Mouse (Mus musculus): ENCODE results near the gene Opn4.

Gene Opn4

DNA sequence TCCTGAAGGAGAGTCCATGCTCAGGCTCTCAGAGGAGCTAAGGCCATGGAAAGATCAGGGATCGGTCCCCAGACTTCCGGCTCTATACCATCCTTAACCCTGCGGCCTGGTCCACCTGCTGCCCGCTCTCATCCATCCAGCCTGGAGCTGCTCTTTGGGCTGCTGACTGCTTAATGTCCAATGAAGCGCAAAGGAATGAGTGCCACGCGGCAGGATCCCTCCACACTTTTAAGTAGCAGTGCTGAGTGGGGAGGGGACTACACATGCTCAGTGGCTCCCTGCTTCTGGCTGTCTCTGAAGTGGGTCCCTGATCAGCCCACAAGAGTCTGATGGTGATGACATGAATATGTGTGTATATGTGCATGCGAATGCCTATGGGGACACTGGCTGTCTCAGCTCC lies at the start of gene Opn4:
Opn4 (minus strand) TSS at position 202 of the 400 bp plus-strand sequence.
- no peak for DNase-seq (ENCODE audit: low read depth in 1 of 2, low spot score in 2 of 2)

DNA sequence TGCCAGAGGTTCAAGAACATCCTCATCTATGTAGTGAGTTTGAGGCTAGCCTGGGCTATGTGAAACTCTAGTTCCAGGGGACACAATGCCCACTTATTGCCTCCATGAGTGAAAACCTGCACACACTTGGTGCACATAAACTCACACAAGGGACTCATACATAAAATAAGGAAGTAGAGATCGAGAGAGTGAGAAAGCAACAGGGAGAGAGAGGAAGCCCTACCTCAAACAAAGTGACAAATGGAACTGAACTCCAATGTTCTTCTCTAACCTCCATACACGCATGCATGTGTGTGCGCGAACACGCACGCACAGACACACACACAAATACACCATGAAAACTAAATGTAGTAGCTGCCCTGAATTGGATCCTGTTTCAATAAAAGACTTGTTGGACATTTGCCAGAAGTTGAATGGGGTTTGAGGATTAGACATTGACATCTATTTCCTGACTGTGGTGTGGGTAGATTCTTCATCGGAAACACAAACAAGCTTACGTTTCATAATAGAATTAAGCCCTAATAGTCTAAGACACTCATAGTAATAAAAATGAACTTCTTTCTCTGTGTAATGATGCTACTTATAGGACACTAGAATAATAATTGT lies 48.0 kb upstream of the Opn4 start:
- DNase-seq (ENCODE audit: low read depth in 1 of 2, low spot score in 2 of 2), result no peak

DNA sequence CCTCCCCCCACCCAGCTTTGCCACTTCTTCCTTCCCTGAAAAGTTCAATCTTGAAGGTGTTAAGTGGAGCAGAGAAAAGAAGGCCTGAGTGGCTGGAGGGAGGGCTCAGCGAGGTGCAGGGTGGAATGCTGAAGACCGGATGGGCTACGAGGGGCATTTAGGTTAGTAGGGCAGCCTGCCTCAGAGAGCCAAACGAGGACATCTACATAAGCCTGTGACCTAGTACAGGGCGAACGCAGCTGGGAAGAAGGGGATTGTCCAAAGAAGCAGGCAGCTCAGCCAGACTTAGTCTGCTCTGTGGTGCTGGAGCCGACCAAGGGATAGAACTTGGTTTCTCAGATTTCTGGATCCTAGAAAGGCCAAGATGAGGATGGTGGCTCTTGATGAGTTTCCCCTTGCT lies 44.2 kb upstream of the Opn4 start:
- no peak for DNase-seq (ENCODE audit: low read depth in 1 of 2, low spot score in 2 of 2)

DNA sequence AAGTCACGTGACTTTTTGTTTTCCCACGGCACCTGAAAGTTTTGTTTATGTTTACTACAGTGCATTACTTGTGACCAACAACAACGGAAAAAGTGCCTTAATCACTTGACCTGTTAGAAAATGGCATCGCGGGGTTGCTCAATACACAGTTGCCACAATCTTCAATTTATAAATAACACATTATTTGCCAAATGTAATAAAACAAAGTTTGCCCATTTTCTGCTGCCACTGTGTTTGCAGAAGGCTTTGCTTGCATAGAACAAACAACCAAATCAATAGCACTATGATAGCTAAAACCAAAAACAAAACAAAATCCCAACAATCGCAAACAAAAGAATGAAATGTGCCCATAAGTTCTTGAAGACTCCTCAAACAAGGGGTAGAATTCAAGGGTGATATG lies 35.8 kb upstream of the Opn4 start:
- no peak for DNase-seq (ENCODE audit: low read depth in 1 of 2, low spot score in 2 of 2)

DNA sequence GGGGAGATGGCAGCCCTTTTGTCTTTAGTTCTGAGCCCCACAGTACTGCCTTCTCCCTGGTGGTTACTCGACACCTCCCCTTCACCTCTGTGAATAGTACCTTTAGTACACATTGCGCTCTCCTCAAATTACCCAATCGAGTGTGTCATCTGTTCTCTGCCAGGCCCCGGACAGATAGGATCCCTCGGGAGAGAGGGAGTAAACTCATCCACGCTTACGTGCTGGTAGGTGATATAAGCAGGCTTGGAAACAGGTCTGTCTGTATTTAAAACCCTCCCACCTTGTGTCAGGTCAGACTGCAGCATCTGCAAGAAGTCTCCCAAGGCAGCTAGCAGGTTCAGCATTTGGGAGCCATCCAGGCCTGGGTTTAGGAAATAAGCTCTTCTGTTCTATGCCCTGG lies 35.2 kb upstream of the Opn4 start:
- DNase-seq (ENCODE audit: low read depth in 1 of 2, low spot score in 2 of 2), result no peak

DNA sequence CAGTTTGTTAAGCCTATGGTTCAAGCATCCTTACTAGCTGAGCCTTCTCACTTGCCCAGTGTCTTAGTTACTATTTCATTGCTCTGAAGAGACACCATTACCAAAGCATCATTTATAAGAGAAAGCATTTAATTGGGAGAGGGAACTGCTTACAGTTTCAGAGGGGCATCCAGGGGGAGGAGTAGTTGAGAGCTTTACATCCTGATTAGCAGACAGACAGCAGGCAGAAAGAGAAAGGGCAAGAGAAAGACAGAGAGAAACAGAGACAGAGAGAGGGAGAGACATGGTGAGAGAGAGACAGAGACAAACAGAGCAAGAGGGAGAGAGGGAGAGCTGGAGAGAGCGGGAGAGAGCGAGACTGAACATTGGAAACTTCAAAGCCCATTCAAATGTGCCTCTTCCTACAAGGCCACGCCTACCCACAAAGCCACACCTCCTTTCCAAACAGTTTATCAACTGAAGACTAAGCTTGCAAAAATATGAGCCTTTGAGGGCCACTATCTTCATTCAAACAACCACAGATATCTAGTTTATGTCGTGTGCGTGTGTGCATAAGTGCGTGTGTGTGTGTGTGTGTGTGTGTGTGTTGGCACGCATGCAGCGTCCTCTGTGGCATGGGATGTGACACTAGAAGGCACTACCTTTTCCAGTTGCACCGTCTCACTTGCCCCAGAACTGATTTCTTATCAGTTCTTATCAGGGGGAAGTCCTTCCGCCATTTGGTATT lies 32.9 kb upstream of the Opn4 start:
- no peak for DNase-seq (ENCODE audit: low read depth in 1 of 2, low spot score in 2 of 2)

DNA sequence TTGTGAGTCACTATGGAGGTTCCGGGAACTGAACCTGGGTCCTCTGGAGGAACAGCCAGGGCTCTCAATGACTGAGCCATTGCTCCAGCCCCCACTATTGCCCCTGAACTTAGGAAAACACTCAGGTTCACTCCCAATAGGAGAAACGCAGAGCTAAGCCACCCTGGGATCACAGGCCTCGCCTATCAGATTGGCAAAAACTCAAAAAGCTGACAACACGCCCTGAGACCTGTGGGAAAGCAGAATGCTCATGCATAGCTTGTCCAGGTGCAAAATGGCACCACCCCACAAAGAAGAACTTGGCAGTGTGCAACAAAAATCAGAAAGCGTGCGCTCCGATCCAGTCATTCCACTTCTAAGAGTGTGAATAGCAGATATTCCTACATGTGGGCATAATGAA lies 26.9 kb upstream of the Opn4 start:
- DNase-seq (ENCODE audit: low read depth in 1 of 2, low spot score in 2 of 2), result no peak

DNA sequence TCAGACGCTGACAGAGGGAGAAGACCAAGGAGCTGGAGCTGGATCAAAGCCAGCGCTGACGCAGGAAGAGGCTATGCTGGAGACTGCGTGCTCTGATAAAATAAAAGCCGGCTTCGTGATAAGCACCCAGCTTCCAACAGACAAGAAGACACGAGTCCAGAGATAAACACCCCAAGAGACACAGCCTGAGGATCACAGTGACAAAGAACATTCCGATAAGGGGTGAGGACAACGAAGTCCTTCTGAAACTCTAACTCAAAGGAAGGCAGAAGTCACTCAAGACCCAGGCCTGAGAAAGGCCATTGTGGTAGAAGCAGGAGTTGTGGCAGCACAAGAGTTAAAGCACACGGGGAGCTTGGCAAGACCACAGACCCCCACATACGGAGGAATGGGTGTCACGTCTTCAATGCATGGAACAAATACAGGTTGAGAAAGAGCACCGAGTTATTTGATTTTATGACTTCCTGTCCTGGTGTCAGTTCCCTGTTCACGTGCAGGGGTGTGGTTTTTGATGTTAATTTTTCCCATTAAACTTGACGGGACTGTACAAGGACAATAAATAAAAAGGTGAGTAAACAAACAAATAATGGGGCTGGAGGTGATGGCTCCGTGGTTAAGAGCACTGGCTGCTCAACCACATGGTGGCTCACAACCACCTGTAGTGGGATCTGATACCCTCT lies 23.7 kb upstream of the Opn4 start:
- DNase-seq (ENCODE audit: low read depth in 1 of 2, low spot score in 2 of 2), result no peak

DNA sequence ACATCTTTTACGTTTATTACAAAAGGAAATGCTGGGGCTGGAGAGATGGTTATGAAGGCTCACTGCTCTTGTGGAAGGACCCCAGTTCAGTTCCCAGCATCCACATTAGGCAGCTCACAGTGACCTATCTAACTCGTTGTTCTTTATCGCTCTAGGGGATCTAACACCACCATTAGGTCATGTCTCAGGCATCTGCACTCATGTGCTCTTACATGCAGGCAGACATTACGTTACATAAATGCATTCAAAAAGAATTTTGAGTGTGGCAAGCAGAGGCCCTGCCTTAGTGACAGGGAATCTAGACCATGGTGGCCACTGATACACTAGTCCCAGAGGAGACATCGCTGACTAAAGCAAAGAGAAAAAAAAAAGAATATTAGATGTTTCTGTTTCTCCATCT lies 23.1 kb upstream of the Opn4 start:
- DNase-seq (ENCODE audit: low read depth in 1 of 2, low spot score in 2 of 2), result no peak

DNA sequence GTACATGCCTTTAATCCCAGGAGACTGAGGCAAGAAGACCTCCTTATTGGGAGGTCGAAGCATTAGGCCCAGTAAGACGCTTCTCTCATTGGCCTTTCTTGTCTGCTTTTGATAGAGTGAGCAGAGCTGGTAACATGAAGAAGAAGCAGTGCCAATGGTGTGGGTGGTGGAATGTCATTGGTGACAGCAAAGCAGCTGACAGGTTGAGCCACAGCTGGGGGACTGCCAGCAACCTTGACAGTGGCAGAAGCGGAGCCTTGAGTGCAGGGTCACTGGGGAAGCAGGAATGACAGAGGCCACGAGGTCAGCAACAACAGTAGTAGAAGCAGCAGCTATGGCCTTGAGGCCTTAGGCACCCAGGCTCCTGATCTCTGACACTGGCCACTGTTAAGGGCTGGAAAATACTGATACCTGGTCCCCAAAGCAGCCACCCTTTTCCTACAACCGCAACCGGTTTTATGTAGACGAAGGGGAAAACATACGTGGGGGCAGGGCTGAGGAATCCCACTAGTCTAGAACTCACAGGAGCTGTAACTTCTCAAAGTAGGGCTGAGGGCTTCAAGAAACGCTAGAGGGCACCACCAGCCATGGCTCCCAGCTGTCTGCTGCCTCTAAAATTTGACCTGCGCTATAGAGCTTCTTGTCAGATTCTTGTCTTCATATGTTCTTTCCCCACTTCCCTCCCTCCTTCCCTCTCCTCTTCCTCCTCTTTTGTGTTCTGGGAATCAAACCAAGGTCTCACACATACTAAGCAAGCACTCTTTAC lies 20.9 kb upstream of the Opn4 start:
- DNase-seq (ENCODE audit: low read depth in 1 of 2, low spot score in 2 of 2), result no peak

DNA sequence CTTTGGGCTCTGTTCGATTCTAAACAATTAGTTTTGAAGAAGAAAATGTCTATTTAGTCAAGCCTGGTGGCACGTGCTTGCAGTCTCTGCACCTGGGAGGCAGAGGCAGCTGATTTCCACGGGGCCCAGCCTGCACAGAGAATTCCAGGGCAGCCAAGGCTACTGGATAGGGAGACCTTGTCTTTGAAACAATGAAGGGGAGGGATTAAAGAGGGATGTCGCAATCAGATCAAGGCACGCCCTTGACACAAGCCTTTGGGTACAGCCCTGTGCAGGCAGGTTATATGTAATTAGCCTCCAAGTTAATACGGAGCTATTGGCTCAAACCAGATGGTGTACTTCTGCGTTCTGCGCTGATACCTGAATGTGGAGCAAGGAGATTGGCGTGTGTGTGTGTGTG lies 18.9 kb upstream of the Opn4 start:
- DNase-seq (ENCODE audit: low read depth in 1 of 2, low spot score in 2 of 2), result no peak

DNA sequence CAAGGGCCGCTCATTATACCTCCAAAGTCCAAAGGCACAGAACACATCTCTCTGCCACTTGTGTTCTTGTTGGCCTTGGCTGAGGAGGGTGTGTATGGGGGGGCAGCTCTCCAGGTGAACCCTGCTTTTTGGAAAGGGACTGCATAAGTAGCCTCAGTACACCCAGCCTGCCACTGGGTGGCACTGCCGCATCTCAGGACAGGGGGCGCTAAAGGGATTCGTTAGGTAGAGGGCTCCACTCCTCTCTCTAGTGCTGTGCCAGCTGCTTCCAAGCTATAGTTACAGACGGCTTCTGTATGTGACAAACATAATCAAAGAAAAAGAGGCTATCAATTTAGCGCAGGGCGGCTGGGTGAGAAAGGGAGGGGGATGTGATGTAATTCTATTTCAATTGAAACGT lies 16.9 kb upstream of the Opn4 start:
- DNase-seq (ENCODE audit: low read depth in 1 of 2, low spot score in 2 of 2), result peak; percentile 11 to 26

DNA sequence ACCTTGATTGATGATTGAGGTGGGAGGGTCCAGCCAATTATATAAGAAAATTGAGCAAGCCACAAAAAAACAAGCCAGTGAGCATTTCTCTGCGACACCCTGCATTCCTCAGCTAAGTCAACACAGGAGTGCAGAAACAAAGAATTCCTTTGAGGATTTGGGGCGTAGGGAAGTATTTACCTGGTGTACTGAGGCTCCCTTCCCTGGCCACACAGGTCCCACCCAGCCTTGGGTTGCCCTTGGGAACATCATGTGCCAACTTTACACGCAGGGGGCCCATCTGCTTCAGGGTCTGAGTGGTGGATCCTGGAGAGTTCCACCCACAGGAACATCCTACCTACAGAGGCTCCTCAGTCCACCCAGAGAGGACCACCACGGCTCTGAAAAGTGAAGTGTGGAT lies 15.7 kb upstream of the Opn4 start:
- DNase-seq (ENCODE audit: low read depth in 1 of 2, low spot score in 2 of 2), result no peak

DNA sequence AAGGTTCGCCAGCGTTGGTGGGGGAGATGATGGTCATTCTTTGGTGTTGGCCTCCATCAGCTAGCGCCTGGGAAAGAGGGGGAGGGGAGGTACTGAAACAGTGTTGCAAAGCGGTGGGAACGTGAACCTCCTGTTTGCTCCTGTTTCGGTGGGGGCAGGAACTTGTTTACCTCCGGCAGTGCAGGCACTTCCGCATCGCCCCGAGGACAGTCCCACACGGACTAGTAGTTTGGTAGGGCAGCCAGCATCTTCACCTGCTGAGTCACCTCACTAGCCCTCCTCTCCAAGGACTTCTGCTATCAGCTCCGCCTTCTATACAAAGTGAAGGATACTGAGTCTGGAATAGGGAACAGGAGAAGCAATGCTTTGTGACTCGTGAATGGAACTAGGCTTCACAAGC lies 15.1 kb upstream of the Opn4 start:
- no peak for DNase-seq (ENCODE audit: low read depth in 1 of 2, low spot score in 2 of 2)

DNA sequence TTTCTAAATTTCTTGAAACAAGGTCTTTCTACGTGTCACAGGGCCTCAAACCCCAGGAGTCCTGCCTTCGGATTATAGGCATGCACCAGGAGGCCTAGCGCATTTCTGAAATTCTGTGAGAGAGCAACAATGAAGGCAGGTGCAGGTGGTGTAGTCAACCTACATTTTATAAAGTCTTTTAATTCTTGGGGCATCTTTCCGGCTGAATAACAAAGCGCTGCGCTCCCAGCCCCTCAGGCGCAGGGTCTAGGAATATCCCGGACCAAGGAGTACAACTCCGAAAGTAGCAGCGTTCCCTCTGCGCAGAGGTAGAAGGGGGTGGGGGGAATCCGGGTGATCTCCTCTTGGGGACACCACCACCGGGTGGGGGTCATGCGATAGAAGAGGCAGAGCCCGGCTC lies 14.6 kb upstream of the Opn4 start:
- DNase-seq (ENCODE audit: low read depth in 1 of 2, low spot score in 2 of 2), result no peak

DNA sequence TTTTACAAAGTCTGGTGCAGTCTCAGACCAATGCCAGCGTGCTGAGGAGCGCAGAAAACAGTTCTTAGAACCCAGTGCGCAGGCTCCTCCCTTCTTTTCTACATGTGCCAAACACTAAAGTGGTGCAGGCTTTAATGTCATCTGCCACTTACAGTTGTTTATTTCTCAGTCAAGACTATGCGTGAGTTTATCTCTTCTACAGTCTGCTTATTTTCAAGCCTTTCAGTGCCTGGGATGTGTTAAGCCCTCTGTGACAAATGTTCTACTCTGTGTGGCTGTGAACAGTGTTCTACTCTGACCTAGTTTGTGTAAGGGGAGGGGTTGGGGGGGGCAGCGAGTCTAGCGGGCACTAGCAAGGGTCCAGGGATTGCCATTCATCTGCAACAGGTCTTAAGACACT lies 13.6 kb upstream of the Opn4 start:
- no peak for DNase-seq (ENCODE audit: low read depth in 1 of 2, low spot score in 2 of 2)

DNA sequence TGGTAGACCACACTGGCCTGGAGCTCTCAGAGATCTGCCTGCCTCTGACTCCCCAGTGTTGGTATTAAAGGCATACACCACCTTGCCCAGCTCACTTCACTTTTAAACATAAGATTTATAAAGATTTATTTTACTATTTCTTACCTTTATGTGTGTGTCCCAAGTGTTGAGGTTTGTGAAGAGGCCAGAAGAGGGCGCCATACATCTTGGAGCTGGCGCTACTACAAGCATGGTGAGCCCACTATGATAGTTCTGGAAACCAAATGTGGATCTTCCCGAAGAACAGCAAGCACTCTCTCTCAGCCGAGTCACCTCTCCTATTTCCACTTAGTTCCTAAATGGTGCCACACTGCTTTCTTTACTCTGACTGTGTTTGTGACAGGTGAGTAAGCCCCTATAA lies 12.3 kb upstream of the Opn4 start:
- DNase-seq (ENCODE audit: low read depth in 1 of 2, low spot score in 2 of 2), result no peak

DNA sequence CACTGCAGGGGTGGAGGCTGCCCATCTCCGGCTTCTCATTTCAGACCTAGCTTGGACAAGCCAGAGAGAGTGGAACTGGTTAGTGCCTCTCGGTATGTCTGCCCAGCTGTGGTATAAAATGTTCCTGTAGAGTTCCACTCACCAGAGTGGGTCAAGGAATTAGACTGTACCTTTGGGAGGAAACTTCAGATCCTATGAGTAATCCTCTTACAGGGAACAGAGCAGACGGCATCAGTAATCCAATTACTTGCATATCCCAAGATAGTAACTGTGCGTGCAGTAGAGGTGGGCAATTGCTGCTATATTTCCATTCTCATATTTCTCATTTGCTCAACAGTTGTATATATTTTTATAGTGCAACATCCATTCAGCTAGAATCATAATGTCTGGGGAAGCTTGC lies 11.6 kb upstream of the Opn4 start:
- DNase-seq (ENCODE audit: low read depth in 1 of 2, low spot score in 2 of 2), result no peak

DNA sequence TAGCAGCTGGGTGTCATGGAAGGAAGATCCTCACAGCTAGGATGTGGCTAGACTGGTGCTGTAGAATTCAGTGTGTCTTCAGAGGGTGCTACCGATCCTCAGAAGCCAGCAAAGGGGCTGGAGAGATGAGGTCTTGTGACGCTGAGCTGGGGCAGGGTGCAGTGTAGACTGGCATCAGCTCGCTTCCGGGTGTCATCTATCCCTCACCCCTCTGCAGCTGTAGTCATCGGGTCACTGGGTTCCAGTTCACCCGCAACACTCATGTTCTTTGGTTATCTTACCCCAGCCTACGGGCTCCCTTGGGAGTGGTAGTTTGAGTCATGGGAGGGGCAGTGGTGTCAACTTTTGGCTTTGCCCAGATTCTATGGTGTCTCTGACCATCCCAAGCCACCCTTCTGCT lies 2.0 kb upstream of the Opn4 start:
- no peak for DNase-seq (ENCODE audit: low read depth in 1 of 2, low spot score in 2 of 2)

DNA sequence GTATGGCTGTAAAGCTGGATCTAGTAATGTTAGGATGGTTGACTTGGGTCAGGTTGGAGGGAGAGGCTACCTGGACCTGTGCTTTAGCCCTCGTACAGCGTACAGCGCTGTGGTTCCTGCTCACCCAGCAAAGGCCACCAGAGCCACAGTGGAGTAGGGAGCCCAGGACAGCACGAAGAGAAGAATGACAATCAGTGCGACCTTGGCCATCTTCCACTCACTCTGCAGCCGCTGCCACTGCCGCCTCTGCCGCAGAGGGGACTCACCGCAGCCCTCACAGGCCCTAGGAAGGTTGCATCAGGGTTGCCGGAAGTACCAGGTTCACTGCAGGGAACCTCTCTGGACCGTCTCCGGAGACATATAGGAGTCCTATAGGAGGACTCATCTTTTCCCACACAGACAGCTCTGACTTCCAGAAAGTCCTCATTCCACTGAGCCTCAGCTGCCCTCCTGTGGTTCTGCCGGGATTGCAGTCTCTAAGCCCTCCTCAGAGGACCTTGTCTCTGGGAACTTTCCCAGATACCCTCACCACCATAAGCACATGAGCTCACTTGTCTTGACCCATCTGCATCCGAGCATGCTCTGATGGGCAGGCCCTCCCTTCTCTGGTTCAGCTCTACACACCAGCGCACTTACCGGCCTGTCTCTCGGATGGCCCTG lies 4.2 kb downstream of the Opn4 start:
- DNase-seq (ENCODE audit: low read depth in 1 of 2, low spot score in 2 of 2), result no peak

DNA sequence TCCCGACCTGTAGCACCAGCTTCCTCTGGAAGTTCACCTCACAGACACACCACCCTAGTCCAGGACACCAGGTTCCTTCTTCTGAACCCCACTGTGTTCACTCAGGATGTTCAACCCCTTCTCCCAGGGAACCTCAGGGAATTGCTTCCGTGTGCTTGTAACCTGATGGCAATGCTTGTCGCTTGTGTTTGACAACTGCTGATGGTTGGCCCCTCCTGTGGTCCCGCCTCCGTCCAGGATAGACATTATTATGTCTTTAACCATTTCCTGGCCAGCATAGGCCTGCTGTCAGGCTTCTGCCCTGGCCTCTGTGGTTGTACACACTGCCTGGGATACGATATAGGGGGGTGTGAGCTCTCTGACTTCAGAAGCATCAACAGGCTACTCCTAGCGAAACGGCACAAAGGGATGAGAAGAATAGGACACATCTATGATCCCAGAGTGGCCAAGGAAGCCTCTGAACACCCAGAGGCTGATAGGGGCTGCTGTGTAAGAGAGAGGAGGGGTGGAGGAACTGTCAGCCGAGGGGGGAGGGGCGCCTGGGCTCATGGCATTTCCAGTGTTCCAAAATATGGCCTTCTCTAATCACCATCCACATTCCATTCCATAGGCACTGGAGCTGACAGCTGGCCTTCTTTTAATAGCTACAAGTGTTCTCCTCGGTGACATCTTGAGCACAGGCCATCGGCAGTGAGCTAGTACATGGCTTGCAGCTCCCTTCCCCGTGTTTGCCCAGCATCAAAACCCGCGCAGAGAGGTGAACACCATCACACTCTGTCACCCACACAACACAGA lies 8.0 kb downstream of the Opn4 start:
- no peak for DNase-seq (ENCODE audit: low read depth in 1 of 2, low spot score in 2 of 2)
